Mouse (Mus musculus) embryo, embryonic 11 days (tissue): ENCODE measurements at regions not wholly inside any gene's neighbourhood (a gene's known extent, or its start where the extent isn't known, plus 50 kb on each side); places are given as distances from the start of the nearest gene placed in this dataset.

Experiments used
- DNase-seq: peaks from one replicate; pipeline ENCODE4 v3.0.0-alpha.2; 2015

DNA sequence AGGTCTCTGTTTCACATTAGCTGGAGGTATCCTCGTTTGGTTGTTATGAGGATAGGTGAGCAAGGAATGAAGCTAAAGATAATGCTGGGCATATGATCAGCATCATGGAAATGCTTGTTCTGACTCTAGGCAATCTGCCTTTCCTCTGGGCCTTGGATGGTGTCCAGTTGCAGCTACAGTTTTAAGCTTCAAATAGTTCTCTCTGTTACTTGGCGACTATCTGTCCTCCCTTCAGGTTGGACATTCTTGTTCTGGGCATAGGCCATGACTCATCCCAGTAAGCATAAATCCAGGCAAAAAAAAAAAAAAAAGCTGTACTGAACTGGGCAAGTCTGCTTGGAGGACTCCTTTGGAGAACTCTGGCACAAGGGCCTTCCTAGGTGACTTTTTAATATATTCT is 776.9 kb downstream of the Kcnma1 start:
- DNase-seq: no peak

DNA sequence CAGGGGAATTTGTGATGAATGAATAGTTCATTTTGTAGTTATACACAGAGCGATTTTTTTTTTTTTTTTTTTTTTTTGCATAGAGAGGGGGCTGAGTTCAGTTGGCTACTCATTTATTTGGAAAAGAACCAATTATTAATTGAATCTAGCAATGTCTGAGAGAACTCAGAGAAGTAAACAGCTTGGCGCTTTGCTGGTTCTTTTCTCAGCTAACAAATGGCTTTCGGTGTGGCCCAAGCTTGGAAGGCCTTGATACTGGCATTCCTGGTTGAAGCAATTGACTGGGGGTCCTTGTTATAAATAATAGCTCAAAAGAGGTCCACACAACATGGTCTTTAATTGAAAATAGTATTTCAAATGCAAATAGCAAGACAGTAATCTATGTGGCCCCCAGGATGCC is 815.6 kb downstream of the Kcnma1 start:
- no peak for DNase-seq

DNA sequence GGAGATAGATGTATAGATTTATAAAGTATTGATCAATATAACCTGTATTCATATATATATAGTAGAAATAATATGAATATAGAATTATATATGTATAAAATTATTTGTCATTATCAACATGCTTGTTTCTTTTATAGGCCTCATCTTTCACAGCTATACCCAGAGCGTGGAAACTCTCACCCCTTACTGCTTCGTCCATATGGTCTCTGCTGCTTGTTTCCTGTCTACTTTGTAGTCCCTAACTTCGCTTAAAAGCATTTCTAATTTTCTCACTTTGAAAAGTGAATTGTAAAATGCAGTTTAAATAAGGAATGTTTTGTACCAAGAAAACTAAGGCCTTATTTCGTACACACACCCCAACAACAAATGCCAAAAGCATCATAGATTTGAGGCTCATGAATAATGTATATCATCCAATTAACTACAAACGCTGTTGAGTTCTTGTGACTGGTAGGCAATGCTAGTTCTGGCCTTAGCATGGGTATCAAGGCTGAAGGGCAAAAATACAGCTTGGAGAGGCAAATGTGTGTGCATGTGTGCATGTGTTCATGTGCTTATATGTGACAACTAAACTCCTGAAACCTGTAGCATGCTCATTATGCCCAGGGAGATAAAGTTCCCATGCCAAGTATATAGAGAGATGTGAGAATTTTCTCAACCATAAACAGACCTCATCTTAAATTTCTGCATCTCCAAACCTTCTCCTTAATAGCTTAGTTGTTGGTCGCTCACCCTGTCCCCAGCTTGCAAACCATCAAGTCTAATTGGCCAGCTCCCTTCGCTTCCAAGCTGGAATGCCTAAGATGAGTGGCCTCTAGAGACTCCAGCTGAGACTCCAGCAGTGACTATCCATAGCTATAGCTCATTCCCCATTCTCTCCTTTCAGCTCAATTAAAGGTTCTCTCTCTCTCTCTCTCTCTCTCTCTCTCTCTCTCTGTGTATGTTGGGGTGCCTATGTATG is 819.4 kb downstream of the Kcnma1 start:
- no peak for DNase-seq

DNA sequence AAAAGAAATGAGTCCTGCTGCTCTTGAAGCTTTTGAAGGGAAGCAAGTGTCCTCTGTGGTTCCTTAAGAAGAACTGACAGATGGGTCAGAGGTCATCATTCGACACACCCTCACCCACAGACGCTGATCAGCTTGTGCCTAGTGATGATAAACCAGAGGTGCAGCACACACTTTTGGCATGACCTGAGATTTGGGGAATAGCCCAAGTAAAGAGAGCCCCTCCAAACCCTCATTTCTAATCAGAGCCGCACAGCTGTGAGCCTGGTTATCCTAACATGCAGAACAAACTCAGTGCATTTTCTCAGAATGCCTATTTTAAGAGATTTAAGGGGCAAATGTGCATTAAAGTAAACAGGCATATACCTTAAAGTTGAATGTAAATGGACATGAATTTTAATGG is 821.7 kb downstream of the Kcnma1 start:
- no peak for DNase-seq

DNA sequence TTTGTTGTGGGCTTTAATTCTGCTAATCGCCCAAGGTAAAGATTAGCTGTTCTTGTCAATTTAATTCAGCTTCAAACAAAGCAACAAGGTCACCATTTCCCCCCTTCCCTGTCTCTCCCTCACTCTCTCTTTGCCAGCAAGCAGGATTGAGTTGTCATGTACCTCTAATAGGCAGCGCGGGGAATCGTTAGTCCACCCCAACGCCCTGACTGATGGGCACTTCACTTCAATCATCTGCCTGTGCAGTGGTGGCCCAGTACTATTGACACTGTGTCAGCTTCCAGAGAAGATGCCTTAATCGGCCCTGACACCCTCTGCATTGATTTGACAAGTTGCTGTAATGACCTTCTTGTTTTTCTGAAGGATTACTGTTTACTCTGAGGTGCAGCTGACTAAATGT is 828.9 kb downstream of the Kcnma1 start:
- no peak for DNase-seq

DNA sequence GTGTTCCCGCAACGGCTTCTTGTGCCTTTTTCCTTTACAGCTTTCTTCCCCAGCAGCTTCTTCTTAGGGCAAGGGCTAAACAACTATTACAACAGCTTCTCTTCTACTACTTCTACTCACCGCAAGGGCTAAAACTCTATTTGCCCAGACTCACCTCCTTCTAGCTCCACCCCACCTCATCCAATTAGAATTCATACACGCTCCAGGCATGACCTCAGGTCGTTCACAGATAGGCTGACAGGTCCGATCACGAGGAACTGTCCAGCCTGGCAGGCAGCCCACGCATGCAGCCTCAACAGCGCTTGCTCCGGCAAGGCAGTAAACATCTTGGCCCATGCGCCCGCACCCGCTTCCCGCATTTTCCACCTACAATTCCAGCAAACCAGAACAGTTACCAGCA is 844.9 kb downstream of the Kcnma1 start:
- DNase-seq: no peak

DNA sequence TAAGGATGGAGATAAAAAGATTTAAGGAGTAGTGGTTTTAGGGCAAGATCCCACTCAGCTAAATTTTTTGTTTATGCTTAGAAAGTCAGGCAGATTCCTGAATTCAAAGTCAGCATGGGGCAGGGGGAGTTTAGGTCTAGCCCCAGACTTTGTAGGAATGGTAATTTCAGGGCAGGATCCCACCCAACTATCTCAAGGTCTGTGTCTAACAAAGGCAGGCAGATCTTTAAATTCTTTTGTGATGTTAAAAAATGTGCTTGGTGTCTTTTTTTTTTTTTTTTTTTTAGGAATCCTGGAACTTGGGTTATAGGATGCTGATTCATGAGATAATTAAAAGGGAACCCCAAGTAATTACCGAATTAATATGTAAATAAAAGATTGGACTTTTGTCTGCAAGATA is 853.7 kb downstream of the Kcnma1 start:
- DNase-seq: no peak

DNA sequence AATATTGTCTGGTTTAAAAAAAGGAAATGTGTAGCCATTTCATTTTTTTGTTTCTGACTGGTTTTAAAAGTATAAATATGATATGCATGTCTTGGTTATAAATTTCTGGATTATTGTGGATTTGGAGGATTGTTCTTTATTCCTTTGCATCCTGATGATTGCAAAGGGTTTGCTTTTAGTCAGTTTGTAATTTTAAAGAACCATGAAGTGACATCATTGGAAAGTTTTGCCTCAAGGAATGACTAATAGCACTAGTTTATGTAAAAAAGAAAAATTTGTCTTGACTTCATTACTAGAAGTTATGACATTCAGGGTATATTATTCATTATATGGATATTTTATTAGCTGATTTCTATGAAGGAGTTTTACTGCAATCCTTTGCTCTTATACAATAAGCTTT is 863.9 kb downstream of the Kcnma1 start:
- no peak for DNase-seq

DNA sequence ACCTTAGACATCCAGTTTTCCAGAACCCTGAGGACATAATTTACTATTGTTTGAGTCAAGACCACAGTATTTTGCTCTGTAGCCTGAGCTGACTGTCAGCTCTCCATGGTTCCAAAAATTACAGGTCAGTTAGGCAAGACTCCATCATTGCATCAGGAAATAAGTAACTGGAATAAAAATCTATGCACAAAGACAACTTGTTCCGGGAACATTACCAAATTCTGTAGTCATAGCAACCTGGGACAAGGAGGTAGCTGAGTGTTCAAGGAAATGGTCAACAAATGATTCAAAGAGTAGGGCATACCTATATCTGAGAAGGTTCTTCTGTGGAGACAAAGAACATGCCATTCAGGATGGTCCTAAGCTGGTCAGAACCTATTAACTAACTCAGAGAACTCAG is 867.3 kb downstream of the Kcnma1 start:
- no peak for DNase-seq

DNA sequence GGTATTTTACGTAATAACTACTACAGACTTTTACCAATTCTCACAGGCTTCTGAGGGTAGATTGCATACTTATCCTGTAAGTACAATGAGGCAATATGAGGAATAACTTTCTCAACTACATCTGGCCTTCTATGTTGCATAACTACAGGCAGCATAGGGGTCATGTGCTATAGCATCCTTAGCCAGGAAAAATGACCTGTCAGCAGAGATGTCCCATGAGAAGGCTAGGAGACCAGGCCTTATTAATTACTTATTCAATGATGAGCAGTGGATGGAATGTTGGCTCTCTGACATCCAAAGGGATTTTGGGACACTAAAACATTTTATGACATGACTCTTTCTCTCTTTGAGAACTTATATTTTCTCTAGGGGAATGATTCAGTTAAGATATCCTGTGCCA is 873.9 kb downstream of the Kcnma1 start:
- DNase-seq: no peak

DNA sequence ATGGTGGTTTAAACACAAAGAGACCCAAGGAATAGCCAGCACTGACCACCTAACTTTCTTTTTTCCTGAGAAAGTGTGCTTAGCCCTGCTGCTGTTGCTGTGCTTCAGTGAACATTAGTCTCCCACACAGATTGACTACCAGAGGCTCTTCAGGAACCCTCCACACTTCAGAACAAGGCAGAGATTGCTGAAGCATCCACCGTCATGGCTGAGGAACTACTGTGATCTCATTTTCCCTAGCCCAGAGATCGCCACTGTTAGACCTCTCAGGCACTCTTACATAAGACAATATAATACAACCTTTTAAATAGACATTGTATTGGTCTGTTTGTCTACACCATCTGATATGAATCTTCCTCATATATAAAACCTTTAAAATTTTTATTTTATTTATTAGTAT is 879.6 kb downstream of the Kcnma1 start:
- no peak for DNase-seq

DNA sequence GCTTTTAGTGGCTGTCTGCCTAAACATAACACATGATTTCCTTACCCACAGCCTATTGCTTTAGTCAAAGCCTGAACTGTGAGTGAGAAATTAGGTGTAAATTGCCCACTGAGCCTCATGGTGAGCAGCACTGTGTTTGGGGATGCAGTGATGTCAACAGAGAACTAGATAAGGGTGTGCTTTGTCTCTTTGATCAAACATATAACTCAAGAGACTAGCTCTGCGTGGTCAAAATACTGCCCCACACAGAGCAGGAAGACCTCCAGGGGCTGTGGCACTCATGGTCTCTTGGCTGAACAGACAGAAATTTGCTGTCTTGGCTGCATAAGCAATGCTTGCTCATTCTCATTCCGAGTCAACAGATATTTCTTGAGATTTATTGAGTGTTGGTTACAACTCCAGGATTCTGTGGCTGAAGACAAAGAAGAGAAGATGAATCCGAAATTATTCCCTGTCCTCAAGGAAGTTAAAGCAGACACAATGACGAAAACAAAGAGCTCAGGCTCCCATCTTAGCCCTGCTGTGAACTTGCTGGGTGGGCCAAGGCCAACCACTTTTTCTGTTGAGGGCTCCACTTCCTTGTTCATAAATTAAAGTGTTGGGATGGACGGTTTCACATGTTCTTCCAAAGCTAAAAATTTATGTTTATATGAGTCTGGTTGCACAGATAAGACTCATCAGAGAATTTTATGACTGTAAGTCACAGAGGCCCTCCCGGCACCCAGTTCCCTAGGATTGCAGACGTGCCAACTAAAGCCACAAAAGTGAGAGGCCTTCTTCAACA is 882.4 kb downstream of the Kcnma1 start:
- DNase-seq: no peak

DNA sequence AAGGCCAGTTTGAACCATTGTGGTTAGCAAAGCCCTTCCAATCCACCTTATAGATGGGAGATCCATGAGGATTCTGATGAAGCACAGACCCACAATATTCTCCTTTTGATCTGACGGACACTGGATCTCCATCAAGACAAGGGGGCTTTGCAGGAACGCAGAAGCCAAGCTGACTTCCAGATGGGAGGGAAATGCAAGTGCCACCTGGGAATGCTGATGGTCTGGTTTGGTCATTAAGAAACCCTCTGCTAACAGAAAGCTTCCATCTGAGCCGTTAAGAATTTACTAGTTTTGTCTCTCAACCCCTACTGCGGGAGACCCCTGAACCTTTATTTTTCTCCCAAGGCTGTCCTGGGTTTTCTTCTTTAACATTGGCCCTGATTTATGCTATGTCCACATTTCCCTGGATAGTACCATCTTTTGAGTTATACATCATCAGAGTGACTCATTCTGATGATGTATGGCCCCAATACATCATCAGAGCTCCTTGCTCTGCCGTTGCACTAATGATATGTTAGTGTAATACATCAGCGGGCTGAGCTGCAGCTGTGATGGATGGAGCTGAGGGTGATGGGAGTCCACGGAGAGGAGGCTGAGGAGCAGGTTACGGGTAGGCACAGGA is 898.3 kb downstream of the Kcnma1 start:
- DNase-seq: peak; percentile 50

DNA sequence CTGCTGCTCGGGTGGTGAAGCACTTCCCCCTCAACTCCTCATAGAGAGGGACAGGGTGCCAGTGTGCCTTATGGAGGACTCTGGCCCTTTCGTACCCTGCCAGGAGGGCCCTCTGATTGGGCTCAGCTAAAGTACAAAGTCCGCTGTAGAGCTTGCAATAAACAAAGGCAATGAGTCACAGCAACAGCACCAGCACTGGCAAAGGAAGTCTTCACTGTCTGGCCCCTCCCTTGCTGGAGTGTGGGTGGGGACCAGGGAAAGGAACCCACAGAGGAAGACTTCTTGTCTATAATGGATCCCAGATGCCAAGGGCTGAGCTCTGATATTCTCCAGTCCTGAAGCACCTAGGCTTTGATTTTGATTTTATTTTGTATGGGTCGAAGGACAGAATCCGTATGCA is 899.4 kb downstream of the Kcnma1 start:
- DNase-seq: peak; percentile 63

DNA sequence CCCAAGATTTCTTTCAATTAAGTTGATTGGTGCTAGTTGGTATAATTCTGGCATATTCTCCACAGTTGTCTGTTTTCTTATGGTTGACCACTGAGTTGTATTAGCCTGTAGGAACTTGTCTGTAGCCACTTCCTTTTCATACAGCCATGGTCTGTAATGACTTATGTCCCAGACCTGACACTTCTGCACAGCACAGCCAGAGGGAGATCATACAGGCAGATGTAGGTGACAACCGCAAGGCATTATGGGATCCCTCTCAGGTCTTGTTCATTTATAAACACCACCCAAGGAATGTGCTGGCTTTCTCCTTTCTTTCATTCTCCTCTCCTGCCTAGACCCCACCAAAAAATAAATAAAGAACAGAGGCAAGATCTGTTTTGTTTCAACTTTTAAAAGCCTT is 899.8 kb downstream of the Kcnma1 start:
- DNase-seq: no peak

DNA sequence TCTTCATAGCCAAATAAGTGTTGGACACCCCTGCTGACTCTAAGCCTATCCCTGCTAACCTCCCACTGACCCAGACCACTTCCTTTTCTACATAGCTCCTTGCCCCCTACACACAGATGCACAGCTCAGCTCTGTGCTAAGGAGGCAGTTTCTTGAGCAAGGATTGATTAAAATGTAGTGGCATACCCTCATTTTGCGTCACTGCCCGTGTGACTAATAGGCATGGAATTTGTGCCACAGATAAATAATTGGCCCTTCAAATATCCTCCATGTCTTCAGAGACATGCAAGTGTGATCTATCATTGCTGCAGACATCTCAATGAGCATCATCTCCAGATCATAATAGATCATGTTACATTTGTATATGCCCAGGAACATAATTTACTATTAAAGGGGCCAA is 901.9 kb downstream of the Kcnma1 start:
- no peak for DNase-seq

DNA sequence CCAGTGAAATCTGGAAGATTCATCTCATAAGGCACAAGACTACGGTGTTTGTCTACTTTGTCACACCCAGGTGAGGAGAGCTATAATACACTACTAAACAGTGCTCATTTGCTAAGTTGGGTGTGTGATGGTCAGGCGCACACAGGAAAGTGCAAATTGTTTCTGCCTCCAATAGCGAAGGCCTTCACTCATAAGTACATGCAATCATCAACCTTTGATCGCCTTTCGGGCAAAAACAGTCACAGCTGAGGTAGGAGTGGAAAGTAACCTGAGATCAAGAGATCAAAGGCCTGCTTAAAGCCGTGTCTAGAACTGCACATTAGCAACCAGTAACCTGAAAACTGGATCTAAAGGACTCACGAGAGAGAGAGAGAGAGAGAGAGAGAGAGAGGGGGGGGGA is 905.7 kb downstream of the Kcnma1 start:
- no peak for DNase-seq

DNA sequence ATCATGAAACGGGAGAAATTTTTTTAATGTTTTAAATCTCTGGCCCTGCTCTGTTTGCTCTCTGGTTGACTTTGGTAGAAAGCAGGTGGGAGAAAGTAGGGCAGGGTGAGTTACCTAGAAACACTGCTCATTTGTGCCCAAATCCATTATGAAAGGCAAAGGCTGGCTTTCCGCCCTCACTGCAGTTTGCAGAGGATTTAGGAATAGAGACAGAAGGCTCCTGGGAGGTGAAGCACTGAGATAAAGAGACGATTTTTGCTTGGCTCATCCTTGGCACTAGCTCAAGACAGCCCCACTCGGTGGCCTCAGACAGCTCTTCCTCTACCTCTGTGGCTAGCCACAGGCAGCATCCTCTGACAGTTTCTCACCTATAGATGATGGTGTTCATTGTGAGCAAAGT is 906.8 kb downstream of the Kcnma1 start:
- DNase-seq: no peak
